Mouse (Mus musculus) spleen, postnatal 4 days (tissue): ENCODE measurements at regions not wholly inside any gene's neighbourhood (a gene's known extent, or its start where the extent isn't known, plus 50 kb on each side); places are given as distances from the start of the nearest gene placed in this dataset.

Source experiments
- DNase-seq, 2 experiments: peaks; one replicate each; pipeline ENCODE4 v3.0.0; 2022; ENCODE audit warnings: low spot score in 2 of 2

DNA sequence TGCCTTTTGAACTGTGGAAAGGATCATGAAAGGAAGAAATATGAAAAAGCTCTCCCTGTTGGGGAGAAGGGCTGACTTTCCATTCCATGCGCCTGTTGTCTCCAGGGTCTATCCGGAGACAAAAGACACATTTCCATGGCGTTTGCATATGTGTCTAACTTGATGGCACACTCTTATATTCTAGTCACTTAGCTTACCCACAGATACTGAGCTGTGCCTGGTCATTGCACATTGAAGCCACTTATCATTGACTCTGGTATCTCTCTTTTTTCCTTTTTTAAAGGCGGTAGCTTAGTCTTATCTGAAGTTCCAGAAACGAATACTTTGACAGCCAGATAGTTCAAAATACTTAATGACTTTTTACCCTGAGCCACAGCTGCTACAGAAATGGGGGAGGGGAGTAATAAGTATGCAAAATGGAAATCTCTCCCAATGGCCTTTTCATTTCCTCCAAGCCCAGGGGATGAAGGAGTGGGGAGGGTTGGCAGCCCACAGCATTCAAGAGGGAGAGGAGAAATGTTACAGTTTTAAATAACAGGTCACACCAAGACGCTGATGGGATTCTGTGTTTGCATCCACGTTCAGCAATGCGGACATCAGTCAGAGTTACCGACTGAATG lies 137.9 kb upstream of the Slc35f3 start:
- no peak for DNase-seq

DNA sequence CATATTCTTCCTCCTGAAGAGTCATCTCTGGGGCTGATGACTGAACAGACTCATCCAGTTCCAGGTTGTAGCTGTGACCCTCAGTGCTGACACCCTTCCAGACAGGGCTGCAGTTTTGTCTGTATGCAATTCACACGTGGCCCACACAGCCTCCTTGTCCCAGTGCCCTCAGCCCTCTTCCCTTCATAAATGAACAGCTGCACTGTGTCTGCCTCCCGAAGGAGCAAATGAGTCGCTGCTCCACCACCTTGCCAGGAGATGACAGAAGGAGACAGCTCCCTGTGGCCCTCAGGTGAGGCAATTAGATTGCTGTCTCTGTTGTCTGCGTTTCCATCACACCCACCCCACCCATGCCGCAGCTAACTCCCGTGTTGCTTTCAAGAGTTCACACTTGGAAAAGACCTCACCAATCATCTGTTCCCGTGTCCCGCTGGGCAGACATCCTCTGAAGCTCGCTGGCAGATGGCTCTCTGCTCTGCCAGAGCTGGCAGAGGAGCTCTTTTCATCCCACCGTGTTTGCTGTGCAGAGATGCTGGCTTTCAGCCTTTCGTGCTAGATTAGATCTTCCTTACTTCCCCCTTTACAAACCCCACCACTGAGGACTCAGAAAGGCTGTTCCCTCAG lies 135.5 kb upstream of the Slc35f3 start:
- DNase-seq, result no peak

DNA sequence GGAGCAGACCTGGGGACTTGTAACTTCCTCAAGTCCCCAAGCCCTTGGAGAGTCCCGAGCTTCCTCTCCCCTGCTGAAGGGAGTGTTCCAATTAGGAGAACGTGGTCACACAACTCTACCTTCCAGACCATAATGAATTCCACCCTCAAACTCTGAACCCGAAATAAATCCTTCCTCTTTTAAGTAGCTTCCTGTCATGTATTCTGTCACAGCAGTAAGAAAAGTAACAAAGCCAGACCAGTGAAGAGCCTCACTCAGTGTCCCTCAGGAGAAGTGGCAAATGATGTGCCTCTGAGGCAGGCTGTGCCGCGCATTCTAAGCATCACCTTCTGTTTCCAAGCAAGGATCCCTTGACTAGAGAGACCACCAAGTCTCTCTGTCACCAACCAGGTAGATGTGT lies 134.4 kb upstream of the Slc35f3 start:
- DNase-seq, result no peak

DNA sequence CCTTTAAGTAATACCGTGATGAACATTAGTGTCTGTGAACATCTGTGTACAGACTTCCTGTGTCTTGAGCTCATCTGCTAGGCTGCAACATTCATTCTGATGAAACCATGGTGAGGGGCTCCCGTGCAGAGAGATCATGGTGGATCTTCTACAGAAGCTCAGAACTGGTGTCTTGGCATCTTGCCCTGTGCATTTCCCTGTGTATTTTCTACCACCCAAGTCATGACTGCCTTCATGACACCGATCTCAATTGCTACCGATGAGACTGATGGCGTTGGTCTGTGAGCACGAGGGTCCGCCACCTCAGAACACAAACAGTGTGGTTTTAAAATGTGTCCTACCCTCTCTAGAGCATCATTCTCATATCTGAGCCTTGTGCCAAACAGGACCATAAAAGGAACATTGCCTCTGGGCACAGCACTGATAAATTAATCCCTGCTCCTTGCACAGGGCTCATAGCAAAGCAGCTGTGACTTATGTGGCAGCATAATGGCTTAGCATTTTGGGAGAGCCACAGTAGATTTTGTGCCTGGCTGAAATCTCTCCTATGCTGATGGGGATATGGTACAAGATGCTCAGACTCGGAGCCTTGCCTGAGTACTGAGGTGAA lies 132.8 kb upstream of the Slc35f3 start:
- DNase-seq, result no peak

DNA sequence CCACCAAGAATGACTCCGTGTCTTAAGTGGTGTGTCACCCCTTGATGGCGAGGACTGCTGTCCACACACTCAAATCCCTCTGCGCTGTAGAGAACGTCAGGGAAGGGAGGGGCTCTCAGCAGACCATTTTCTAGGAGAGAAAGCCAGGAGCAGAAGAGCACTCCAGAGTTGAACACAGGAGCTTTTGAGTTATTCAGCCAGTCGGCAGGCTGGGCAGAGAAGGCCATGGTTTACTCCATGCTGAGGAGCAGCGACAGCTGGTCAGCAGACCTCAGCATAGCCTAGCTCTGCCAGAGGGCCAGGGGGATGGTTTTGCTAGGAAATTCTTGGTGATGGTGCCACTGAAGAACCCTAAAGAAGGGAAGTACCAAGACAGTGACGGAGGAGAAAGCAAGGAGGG lies 132.0 kb upstream of the Slc35f3 start:
- no peak for DNase-seq

DNA sequence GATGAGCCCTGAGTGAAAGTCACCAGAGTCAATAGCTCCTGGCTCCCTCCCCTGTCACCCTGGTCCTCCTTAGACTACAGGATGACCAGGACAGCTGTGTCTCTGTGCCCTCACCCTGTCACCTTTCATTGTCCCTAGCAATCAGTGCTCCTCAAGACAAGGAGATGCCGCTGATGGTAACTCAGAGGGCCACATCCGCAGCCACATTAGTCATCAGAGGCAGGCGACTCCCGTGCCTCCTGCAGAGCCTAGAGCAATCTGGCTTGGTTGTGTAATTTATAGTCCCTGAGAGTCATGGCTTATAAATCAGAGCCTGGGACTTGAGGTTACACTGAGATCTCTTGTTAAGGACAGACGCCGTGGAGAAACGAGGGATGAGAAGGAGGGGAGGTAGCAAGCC lies 123.9 kb upstream of the Slc35f3 start:
- DNase-seq, result no peak

DNA sequence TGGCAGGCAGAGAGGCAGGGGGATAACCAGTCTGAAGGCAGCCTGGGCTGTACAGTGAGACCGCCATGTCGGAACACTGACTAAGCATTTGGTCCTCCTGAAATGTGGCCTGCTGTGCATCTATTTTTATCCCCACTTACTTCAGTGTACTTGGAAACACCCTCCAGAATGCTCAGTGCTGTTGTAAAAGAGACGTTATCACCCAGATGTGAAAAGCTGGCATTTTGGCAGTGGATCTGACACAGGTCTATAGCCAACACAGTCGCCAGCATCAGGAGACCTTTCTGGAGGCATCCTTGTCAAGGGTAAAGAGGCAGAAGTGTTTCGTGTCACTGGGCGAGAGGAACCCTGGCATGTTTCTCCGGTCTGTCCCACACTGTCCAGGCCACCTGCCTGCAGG lies 122.1 kb upstream of the Slc35f3 start:
- DNase-seq, result no peak

DNA sequence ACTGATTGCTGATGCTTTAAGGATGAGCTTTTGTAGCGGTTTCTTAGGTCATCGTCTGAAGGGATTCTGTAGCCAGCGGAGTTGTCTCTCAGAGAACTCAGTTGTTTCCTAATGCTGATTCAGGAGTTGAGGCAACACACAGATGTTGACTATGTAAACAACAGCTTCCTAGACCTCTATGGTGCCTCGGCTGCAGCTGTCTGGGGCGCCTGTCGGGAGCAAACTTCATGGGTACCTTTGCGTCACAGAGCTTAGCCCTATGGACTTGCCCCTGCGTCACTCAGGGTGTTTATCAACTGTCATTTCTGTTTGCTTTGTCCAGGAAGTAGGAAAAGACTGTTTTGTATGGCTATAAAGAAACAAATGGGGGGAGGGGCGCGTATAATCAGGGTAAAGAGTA lies 120.5 kb upstream of the Slc35f3 start:
- no peak for DNase-seq

DNA sequence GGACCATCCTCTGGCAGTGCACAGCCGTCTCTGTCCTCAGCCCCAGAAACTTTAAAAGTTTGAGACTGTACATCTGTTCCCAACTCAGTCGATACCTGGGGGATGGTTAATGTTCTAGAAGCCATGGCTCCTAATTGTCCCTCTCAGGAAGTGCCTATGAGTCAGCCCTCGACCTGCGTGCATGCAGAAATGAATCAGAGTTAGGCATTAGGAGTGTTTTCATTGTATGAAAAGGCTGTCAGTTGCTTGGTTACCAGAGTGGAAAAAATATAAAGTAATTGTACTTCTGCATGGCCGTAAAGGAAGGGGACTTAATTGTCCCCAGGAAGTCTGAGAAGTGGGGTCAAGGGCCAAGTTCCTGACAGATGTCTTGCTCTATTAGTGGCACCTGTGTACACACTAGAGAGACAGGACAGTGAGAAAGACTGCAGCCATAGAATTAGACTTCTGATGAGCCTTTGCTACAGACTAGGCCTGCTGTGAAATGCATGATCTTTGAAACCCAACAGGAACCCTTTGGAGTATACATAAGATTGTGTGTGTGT lies 109.5 kb upstream of the Slc35f3 start:
- no peak for DNase-seq

DNA sequence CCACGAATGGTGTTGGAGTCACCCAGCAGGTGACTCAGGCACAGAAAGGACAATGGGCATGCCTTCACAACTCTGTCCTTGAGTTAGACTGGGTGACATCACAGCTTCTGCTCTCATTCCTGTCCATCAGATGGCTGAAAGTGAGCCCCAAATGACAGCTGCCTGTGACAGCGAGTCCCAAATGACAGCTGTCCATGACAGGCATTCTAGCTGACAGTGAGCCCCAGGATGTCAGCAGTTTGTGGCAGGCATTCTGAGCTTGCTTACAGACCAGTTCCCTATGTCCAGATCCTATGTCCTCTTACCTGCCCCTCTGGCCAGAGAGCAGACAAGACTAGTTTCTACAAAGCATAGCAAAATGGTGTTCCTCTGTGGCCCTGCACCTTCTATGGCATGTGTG lies 102.7 kb upstream of the Slc35f3 start:
- no peak for DNase-seq

DNA sequence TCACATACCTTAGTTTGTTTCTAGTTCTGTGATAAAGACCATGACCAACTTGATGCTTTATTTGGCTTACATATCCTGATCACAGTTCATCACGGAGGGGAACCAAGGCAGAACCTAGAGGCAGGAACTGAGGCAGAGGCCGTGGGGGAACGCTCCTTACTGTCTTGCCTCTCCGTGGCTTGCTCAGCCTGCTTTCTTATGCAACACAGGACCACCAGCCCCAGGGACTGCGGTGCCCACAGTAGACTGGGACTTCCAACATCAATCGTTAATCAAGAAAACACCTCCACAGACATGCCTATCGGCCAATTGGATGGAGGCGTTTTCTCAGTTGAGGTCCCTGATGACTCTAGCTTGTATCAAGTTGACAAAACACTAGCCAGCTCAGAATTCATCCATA lies 87.8 kb upstream of the Slc35f3 start:
- peak in 1 of 2 experiments; percentile 9 for DNase-seq

DNA sequence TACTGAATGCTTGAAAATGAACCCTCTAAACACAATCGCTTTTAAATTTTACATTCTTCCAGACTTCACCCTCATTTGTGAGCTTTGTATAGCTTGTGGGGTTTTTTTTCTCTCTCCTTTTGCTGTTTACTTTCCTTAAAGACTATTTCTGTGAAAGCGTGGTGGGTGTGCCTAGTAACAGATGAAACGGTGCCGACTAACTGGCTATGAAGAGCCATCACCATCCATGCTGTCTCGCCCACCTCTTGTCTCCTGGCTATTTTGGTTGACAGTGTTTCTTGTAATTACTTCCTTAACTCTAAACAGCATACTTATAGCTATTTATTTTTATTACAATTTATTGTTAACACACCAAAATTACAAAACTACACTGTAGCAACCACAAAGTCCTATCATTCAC lies 85.6 kb upstream of the Slc35f3 start:
- DNase-seq, result peak in 1 of 2 experiments; percentile 4

DNA sequence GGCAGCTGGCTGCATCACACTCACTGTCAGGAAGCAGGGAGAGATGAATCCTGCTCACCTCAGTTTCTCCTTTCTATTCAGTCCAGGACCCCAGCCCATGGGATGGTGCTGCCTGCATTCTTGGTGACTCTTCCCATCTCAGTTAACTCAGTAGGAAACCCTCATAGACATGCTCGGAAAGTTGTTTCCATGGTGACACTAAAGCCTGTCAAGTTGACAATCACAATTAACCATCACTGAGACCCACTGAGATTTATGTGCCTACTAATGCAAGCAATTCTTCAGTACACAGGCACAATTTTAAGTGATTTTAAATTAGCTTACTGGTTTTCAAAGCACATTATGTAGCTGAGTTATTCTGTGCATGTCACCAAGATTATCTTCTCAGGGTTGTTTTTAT lies 83.8 kb upstream of the Slc35f3 start:
- no peak for DNase-seq

DNA sequence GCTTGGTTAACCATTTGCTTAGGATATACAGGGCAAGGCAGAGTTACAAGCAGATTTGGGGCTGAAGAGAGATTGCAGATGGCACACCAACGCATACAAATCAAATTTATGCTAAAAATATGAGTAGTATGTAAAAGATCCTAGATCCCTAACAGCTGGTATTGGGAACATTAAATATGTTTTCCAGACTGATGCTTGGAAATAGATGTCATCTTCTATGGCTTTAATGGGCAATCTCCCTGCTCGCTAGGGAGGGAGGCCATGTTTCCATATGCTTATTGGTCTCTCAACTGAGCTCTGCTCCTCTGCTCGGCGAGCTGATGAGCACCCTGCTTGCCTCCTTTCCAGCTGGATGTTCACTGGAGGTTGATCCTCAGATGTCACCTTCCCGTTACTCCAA lies 82.0 kb upstream of the Slc35f3 start:
- DNase-seq, result peak in 1 of 2 experiments; percentile 3

DNA sequence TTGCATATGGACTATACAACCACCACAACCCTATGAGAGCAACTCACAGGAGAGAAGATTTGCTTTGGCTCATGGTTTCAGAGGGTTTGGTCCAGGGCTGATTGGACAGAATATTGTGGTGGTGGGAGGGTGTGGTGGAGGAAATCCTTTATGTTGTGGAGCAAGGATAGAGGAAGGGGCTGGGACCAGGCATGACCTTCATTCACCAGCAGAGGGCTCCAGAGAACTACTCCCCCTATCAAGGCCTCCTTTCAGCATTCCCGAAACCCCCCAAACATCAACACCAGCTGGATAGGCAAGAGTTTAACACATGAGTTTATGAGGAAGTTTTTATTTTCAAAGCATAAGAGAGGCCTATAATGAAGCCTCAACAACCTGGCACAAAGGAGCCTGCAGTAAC lies 76.7 kb upstream of the Slc35f3 start:
- no peak for DNase-seq

DNA sequence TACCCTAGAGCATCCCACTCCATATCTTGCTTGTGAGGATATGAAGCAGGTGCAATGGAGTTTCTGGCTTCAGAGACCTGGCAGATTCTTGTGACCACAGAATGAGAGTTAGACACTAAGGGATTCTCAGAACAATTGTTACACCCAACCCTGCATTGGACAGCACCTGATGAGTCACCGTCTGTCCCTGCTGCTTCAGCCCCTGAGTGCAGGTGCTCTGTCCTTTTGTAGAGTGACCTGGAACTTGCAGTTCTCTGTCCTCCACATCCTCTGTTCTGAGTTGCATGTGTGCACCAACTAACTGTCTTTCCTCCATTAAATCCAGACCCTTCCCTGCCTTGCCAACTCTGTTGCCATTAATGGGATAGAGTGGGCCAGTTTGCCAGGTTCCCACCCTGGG lies 66.6 kb upstream of the Slc35f3 start:
- DNase-seq, result no peak

DNA sequence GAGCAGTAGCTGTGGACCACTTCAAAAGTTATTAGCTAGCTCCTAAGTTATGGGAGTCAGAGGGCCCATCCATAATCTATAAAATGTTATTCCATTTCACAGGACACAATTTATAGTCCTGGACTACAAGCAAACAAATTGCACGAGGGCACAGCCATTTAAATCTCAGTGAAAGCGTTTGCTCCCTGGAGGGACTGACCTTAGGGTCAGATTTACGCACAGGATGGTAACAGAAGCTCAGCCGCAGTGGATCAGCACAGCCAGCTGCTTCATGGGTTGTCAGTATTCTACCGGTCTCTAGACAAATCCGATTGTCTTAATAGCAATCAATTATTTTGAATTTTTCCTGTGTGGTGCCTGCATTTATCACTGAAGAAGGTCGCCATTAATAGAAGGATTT lies 65.8 kb upstream of the Slc35f3 start:
- DNase-seq, result no peak

DNA sequence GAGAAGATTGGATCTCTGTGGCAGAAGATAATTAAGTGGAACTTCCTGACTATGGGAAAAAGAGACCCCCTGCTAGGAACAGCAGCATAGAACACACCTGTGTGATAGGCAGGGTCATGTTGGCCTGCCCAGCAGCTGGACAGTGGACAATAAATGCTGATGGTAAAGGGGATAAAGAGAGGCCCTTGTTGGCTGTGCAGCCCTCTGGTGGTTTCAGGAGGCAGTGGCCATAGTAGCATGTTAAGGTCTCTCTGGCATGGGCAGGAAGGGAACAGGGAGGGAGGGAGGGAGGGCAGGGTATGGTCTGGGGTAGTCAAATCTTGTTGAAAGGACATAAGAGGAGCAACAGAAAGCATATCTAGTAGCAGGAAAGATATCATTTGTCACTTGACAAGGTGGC lies 58.7 kb upstream of the Slc35f3 start:
- DNase-seq, result no peak

DNA sequence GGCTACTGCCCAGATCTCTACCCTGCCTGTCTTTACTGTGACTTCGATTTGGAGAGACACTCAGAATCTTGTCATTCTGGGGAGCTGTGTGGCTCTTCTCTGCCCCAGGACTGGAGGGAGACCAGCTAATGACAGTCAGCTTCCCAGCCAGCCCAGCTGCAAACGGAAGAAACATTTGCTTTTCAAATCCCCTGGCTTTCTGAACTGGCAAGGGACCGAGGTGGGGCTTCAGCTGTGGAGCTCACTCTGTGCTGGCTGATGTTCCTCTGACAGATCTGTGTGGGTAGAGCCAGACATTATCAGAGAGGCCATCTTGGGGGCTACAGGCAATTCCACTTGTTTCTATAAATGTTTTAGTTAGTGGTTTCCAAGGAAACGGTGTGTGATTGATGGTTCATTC lies 54.0 kb upstream of the Slc35f3 start:
- no peak for DNase-seq
